Mouse (Mus musculus): Measurements from ENCODE around the gene H2-DMb2. TPM values are rescaled to one million over a fixed set of nuclear protein-coding genes. Genes with fewer than 3 reads are reported as not detected.

H2-DMb2 gene
- polyA plus RNA-seq, 1 experiment = 0.52 TPM

GRCm38 (mm10) chr17:34155534-34155933, 12.4 kb downstream of the H2-DMb2 start:
- DNase-seq = no peak
- no peaks in the 10 kb centered on the region; the same call in 1 of the 2 replicates for H3K27me3 ChIP-seq (ENCODE audit: control insufficient read depth, insufficient read depth, low read length)
- H3K4me1 ChIP-seq (ENCODE audit: control insufficient read depth, insufficient read depth, low read length) = no peaks in the 10 kb centered on the region
- 43% methylated on average over 5 of the region's 5 CpGs for WGBS
- H3K4me3 ChIP-seq (replicated peaks; ENCODE audit: insufficient read depth, low read depth, low read length) = no peak overlapping the region
- no peak overlapping the region for H3K27ac ChIP-seq (ENCODE audit: insufficient read depth, low read length)
- no peak for TF ChIP-seq POLR2A (IDR thresholded peaks at IDR 0.05; ENCODE audit: borderline replicate concordance, insufficient read depth, low read length)
- TF ChIP-seq CTCF (IDR thresholded peaks at IDR 0.05; ENCODE audit: borderline replicate concordance, insufficient read depth, low read depth, low read length) = no peak

GRCm38 (mm10) chr17:34164202-34164895, 21.2 kb downstream of the H2-DMb2 start:
- Histone ChIP-seq H3K27me3 (ENCODE audit: control insufficient read depth, insufficient read depth, low read length) (no peaks in the 10 kb centered on the region; the same call in 1 of the 2 replicates), H3K4me3 (replicated peaks; ENCODE audit: insufficient read depth, low read depth, low read length) (no peak overlapping the region), H3K27ac (ENCODE audit: insufficient read depth, low read length) (no peak overlapping the region), H3K4me1 (ENCODE audit: control insufficient read depth, insufficient read depth, low read length) (no peaks in the 10 kb centered on the region)
- TF ChIP-seq POLR2A (IDR thresholded peaks at IDR 0.05; ENCODE audit: borderline replicate concordance, insufficient read depth, low read length) (no peak), CTCF (IDR thresholded peaks at IDR 0.05; ENCODE audit: borderline replicate concordance, insufficient read depth, low read depth, low read length) (no peak)
- WGBS = 42% methylated on average over 9 of the region's 9 CpGs
- DNase-seq = no peak

GRCm38 (mm10) chr17:34165033-34165730, 22.1 kb downstream of the H2-DMb2 start:
- TF ChIP-seq POLR2A (IDR thresholded peaks at IDR 0.05; ENCODE audit: borderline replicate concordance, insufficient read depth, low read length) = no peak
- no peak for TF ChIP-seq CTCF (IDR thresholded peaks at IDR 0.05; ENCODE audit: borderline replicate concordance, insufficient read depth, low read depth, low read length)
- Histone ChIP-seq H3K27me3 (ENCODE audit: control insufficient read depth, insufficient read depth, low read length) (no peaks in the 10 kb centered on the region; the same call in 1 of the 2 replicates), H3K4me3 (replicated peaks; ENCODE audit: insufficient read depth, low read depth, low read length) (no peak overlapping the region), H3K4me1 (ENCODE audit: control insufficient read depth, insufficient read depth, low read length) (no peaks in the 10 kb centered on the region), H3K27ac (ENCODE audit: insufficient read depth, low read length) (no peak overlapping the region)
- DNase-seq = no peak
- WGBS = 80% methylated on average over 6 of the region's 6 CpGs

- DNase-seq = peak; percentile 21 to 31
- Histone ChIP-seq H3K27me3 (ENCODE audit: control insufficient read depth, insufficient read depth, low read length) (no peaks in the 10 kb centered on the region), H3K4me3 (replicated peaks; ENCODE audit: insufficient read depth, low read depth, low read length) (no peak overlapping the region), H3K4me1 (ENCODE audit: control insufficient read depth, insufficient read depth, low read length) (no peaks in the 10 kb centered on the region), H3K27ac (ENCODE audit: insufficient read depth, low read length) (no peak overlapping the region)
- 2% methylated on average over 2 of the region's 2 CpGs for WGBS
- TF ChIP-seq CTCF (IDR thresholded peaks at IDR 0.05; ENCODE audit: borderline replicate concordance, insufficient read depth, low read depth, low read length) = peak; percentile 77
- no peak for TF ChIP-seq POLR2A (IDR thresholded peaks at IDR 0.05; ENCODE audit: borderline replicate concordance, insufficient read depth, low read length)
Observed at GRCm38 (mm10) chr17:34169279-34169678, 26.2 kb downstream of the H2-DMb2 start.

- WGBS = 24% methylated on average over 4 of the region's 4 CpGs
- TF ChIP-seq POLR2A (IDR thresholded peaks at IDR 0.05; ENCODE audit: borderline replicate concordance, insufficient read depth, low read length) (no peak), CTCF (IDR thresholded peaks at IDR 0.05; ENCODE audit: borderline replicate concordance, insufficient read depth, low read depth, low read length) (no peak)
- H3K27ac ChIP-seq (ENCODE audit: insufficient read depth, low read length) = no peak overlapping the region
- H3K4me3 ChIP-seq (replicated peaks; ENCODE audit: insufficient read depth, low read depth, low read length) = no peak overlapping the region
- DNase-seq = no peak
- no peaks in the 10 kb centered on the region for H3K4me1 ChIP-seq (ENCODE audit: control insufficient read depth, insufficient read depth, low read length)
- no peaks in the 10 kb centered on the region for H3K27me3 ChIP-seq (ENCODE audit: control insufficient read depth, insufficient read depth, low read length)
Observed at GRCm38 (mm10) chr17:34170487-34170876, 27.4 kb downstream of the H2-DMb2 start.

GRCm38 (mm10) chr17:34170877-34171498, 27.9 kb downstream of the H2-DMb2 start:
- H3K27ac ChIP-seq (ENCODE audit: insufficient read depth, low read length) = no peak overlapping the region
- H3K27me3 ChIP-seq (ENCODE audit: control insufficient read depth, insufficient read depth, low read length) = no peaks in the 10 kb centered on the region
- WGBS = 42% methylated on average over 13 of the region's 13 CpGs
- TF ChIP-seq CTCF (IDR thresholded peaks at IDR 0.05; ENCODE audit: borderline replicate concordance, insufficient read depth, low read depth, low read length) = peak; percentile 84
- no peak for TF ChIP-seq POLR2A (IDR thresholded peaks at IDR 0.05; ENCODE audit: borderline replicate concordance, insufficient read depth, low read length)
- DNase-seq = peak; percentile 59 to 74
- H3K4me1 ChIP-seq (ENCODE audit: control insufficient read depth, insufficient read depth, low read length) = no peaks in the 10 kb centered on the region
- H3K4me3 ChIP-seq (replicated peaks; ENCODE audit: insufficient read depth, low read depth, low read length) = no peak overlapping the region

GRCm38 (mm10) chr17:34172528-34172927, 29.4 kb downstream of the H2-DMb2 start:
- 97% methylated on average over 5 of the region's 5 CpGs for WGBS
- H3K27me3 ChIP-seq (ENCODE audit: control insufficient read depth, insufficient read depth, low read length) = no peaks in the 10 kb centered on the region
- no peaks in the 10 kb centered on the region for H3K4me1 ChIP-seq (ENCODE audit: control insufficient read depth, insufficient read depth, low read length)

More at GRCm38 (mm10) chr17:34172528-34172927, 29.4 kb downstream of the H2-DMb2 start:
- H3K4me3 ChIP-seq (replicated peaks; ENCODE audit: insufficient read depth, low read depth, low read length) = no peak overlapping the region
- H3K27ac ChIP-seq (ENCODE audit: insufficient read depth, low read length) = no peak overlapping the region
- no peak for DNase-seq
- TF ChIP-seq POLR2A (IDR thresholded peaks at IDR 0.05; ENCODE audit: borderline replicate concordance, insufficient read depth, low read length) (no peak), CTCF (IDR thresholded peaks at IDR 0.05; ENCODE audit: borderline replicate concordance, insufficient read depth, low read depth, low read length) (no peak)

All from cerebellum, adult 2 months (tissue).